Mouse (Mus musculus): ENCODE data around the gene Tspan3.

The Tspan3 gene

DNA sequence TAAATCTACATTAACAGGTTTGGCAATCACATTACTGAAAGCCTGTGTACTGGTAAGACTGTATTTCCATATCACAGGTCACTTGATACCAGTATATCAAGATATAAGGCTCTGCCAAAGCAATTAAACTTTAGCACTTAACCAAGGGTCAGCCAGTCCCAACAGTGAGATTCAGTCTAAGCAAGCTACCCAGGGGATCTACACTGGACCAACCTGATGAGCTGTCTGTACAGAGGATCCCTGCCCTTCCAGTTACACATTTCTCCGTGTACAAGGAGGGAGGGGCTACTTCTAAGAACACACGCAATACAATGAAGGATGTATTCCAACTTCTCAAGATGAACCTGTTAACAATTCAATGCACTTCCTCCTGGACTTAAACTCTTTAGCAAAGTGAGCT, 7.2 kb downstream of the Tspan3 start:
- DNase-seq (ENCODE audit: low read depth, low spot score): no peak

DNA sequence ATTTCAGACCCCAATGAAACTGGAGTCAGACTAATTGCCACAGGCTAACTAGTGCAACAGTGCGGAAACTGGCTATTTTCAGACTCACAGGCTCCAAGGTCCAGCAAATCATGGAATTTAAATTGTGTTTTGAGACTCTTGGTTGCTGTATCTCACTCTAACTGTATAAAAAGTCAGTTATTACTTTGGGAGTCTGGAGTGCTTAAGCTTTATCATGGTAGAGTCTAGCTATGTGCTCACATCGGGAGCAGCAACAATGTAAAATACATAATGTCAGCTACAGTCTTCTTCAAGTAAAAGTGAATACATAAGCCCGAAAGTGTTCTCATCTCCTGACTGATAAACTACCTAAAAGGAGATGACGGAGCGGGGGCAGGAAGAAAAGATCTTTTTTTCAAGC, 10.7 kb downstream of the Tspan3 start:
- no peak for DNase-seq (ENCODE audit: low read depth, low spot score)

- no peak for DNase-seq (ENCODE audit: low read depth, low spot score)
Observed at GRCm38 (mm10) chr9:56152482-56153007, 12.7 kb downstream of the Tspan3 start.

GRCm38 (mm10) chr9:56151745-56152481, 13.4 kb downstream of the Tspan3 start:
- peak; percentile 87 for DNase-seq (ENCODE audit: low read depth, low spot score)

- DNase-seq (ENCODE audit: low read depth, low spot score): no peak
Observed at GRCm38 (mm10) chr9:56146326-56146923, 18.9 kb downstream of the Tspan3 start.

DNA sequence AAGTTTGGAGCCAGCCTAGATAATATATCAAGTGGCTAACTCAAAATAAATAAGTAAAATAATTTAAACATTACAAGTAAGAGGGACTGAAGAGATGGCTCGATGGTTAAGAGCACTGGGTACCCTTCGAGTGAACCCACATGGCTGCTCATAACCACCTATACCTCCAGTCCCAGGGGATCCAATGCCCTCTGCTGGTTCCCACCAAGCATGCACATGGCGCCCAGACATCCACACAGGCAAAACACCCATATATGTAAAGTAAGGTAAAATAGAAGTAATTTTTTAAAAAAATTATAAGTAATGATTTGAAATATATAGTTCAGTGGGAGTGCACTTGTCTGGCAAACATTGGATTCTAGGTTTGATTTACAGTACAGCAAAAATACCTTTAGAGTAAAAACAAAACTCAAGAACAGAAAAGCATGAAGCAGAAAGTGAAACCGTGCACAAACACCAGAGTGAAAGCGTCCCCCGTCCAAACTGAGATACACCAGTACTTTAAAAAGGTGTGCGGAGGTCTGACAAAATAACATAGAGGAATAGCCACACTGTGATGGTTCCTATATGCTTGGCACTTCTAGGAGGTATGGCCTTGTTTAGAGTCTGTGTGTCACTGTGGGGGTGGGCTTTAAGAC, 20.8 kb downstream of the Tspan3 start:
- DNase-seq (ENCODE audit: low read depth, low spot score): no peak

GRCm38 (mm10) chr9:56141776-56142175, 23.5 kb downstream of the Tspan3 start:
- DNase-seq (ENCODE audit: low read depth, low spot score): no peak

DNA sequence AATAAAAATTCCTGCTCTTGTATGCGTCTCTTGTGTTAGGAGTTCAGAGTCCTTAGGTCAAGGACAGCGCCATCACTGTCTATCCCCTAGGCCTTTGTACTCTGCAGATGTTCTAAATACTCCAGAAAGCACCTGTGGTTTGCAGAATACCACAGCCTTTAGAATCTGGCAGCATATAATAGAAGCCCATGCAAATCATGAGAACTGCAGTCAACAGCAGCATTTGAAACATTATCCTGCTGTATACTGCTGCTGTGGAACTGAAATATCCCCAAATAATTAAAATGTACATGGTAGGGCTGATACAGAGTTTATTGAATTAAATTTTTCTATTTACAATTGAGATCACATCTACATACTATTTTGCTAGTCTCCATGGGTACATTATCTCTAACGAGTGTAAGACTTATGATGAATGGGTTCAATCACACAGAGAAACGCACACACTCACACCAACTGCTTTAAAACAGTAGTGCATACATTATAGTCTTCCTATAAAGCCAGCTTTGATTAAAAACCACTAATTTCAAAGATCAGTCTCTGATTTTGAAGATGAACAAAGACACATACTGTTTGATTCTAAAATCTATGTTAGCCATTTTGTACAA, 29.6 kb downstream of the Tspan3 start:
- DNase-seq (ENCODE audit: low read depth, low spot score): no peak

DNA sequence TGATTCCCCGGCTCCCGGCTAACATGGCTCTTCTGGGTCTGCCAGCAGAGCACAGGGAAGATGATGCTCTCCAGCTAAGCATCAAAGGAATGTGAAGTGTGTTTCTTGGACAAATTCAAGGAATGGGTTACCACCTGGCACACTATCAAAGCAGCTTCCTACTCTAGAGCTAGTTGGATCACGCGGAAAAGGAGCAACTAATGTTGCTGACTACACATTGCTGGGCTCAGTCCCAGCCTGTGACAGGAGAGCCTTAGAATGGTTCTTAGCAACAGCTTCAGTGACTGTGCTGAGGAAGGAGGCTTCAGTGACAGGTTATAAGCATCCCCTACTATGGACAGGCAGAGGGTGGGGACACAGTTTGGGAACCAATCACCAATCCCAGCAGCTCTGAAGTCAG, 30.7 kb downstream of the Tspan3 start:
- peak; percentile 79 for DNase-seq (ENCODE audit: low read depth, low spot score)

DNA sequence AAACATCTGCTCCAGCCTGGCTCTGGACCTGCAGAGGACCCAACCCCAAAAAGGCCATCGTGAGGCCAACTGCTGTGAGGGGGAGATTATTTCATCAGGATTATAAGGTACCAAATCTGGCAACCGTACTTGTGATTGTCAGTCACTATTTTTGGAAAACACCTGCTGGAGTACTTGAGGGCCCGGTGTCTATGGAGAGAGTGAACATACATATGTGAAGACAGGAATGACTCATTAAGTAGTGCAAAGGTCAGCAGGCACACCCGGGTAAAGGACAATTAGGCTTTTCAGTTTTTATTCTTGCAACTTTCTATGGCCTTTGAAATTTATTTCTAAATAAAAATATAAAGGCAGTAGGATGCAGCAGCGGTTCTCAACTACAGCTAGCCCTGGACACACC, 31.3 kb downstream of the Tspan3 start:
- DNase-seq (ENCODE audit: low read depth, low spot score): no peak

GRCm38 (mm10) chr9:56131813-56132525, 33.3 kb downstream of the Tspan3 start:
- DNase-seq (ENCODE audit: low read depth, low spot score): no peak

GRCm38 (mm10) chr9:56130536-56130935, 34.7 kb downstream of the Tspan3 start:
- DNase-seq (ENCODE audit: low read depth, low spot score): no peak

GRCm38 (mm10) chr9:56129951-56130350, 35.3 kb downstream of the Tspan3 start:
- no peak for DNase-seq (ENCODE audit: low read depth, low spot score)

DNA sequence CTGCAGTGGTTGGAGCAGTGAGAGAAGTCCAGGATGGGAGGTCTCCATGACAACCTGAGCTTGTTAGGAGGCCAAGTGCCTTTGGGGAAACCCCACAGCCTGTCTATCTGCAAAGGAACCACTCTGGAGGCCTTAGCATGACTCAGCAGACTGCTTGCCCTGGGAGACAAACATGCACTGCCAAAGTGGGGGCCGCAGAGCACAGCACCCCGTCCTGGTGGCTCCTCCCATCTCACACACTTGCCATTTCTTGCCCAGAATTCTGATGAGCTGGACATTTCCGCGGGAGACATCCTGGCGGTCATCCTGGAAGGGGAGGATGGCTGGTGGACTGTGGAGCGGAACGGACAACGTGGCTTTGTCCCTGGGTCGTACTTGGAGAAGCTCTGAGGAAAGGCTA, 36.9 kb downstream of the Tspan3 start:
- DNase-seq (ENCODE audit: low read depth, low spot score): peak; percentile 88

DNA sequence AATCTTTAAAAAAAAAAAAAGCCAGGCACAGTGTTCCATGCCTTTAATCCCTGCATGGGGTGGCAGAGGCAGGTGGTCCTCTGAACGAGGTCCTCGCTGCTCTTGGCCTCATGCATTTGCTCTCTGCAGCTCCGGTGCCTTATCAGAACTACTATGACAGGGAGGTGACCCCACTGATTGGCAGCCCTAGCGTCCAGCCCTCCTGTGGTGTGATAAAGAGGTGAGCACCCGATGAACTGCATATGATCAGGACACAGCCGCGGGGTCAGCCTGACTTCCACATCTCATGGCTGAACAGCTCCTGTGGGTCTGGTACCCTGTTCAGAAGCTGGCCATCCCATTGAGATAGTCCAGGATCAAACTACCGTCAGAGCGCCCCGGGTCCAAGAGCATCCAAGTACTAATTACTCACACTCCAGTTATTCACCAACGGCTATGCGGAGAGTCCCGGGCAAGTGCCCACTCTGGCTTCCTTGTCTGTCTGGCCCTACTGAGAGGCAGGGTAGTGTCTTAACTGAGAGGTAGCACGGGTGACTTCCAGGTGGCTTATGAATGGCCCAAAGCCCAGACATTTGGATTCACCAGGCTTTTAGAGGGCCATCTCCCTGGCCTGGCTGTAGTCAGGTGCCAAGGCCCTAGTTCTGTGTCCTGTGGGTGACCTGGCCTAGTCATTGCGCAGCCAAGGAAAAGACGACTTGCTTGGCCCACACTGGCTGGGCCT, 38.7 kb downstream of the Tspan3 start:
- DNase-seq (ENCODE audit: low read depth, low spot score): peak; percentile 70

DNA sequence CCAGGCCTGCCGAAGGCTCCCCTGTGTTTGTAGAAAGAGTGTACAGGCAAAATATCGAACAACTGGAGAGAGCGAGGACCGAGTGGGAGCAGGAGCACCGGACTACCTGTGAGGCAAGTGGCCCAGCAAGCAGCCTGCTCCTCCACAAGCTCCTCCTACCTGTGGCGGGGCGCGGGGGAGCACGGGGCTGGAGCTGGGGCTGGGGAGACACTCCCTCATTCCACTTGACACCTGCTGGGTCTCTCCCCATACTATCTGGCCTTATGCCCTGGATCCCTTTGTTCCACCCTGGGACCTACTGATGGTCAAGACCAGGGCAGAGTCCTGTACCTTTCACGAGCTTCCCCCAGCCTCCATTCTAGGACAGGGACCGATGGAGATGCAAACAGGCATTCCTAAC, 40.7 kb downstream of the Tspan3 start:
- no peak for DNase-seq (ENCODE audit: low read depth, low spot score)

DNA sequence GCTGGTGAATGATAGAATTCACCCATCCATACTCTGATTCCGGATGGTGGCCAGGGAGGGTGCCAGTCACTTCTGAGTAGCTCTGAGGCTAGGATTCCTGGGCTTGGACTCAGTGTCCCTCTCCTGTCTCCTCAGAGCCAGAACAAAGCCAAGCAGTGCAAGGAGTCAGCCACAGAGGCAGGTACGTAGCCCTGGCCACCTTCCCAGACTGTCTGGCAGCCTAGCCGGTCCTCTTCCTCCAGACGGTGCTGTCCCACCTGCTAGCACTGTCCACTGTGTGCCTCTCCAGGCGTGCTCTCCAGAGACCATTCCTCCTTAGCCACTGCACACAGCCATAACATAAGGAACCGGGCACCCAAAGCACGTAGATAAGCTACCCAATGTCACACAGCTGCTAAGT, 41.7 kb downstream of the Tspan3 start:
- DNase-seq (ENCODE audit: low read depth, low spot score): peak; percentile 50

DNA sequence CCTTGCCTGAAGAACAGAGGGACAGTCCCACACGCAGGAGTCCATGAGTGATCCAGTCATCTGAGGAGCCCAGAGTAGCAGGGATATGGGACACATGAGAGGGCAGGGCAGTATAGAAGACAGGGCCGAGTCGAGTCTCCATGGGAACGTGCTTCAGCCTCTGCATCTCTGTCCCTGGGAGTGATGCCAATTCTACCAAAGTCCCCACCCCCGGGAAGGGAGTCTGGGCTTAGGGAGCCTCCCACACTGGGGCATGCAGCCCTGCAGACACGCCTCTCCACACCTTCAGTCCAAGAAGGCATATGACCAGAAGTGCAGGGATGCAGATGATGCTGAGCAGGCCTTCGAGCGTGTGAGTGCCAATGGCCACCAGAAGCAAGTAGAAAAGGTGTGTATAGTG, 42.3 kb downstream of the Tspan3 start:
- peak; percentile 76 for DNase-seq (ENCODE audit: low read depth, low spot score)

DNA sequence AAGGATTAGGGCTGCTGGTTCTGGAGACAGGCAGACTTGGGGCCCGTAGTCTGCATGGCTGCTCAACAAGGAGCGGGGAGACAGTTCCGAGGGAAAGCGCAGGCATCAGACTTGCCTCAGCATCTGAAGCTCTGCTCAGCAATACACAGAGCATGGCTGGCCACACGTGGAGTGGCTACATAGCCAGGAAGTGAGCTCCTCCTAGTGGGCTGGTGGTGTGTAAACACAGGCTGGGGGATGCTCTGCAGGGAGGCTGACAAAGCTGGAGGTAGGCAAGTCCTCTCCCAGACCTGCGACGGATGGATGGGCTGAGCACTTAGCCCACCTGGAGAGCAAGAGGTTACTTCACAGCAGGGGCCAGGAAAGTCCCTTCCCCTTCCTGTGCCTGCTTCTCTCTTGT, 44.2 kb downstream of the Tspan3 start:
- peak; percentile 75 for DNase-seq (ENCODE audit: low read depth, low spot score)

DNA sequence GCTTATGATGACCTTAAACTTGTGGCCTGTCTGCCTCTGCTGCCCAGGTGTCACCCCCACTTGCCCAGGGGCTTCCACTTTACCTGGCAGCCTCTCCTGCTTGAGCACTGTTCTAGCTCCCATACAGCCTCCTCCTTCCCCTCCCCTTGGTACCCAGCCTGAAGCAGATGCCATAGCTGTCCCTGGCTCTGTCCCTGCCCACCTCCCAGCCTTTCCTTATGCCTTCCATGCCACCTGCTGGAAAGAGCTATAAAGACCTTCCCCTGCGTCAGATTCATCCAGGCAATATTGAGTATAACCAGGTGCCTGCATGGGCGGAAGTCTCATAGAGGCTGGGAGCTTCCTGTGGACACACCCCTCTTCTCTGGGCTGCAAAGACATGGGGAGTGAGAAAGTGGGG, 45.6 kb downstream of the Tspan3 start:
- no peak for DNase-seq (ENCODE audit: low read depth, low spot score)

GRCm38 (mm10) chr9:56118582-56118981, 46.7 kb downstream of the Tspan3 start:
- peak; percentile 92 for DNase-seq (ENCODE audit: low read depth, low spot score)

Data from brain, adult 2 months (tissue).